Mouse (Mus musculus) liver, adult 2 months (tissue): ENCODE results near the gene Gm20823. TPM values are rescaled to one million over a fixed set of nuclear protein-coding genes. Genes with fewer than 3 reads are reported as not detected.
"Not testable (repeated sequence)": the region's sequence is repeated elsewhere in the genome, so short reads cannot be mapped to it uniquely, and the experiment has no call there.

ENCODE experiments used
- DNase-seq: peaks from one replicate; pipeline ENCODE4 v3.0.0-alpha.2; 2011; ENCODE audit warnings: low read depth, low spot score; ENCODE audit errors: extremely low read depth
- H3K27ac ChIP-seq: fragments of 200-500 bp; replicated peaks from 2 replicates; pipeline ENCODE4 v1.5.1; 2012; ENCODE audit warnings: low read depth, mild to moderate bottlenecking, control low read depth, inconsistent platforms, low read length; ENCODE audit not compliant: insufficient read depth
- H3K27me3 ChIP-seq: fragments of 200-500 bp; 2 replicates; pipeline ENCODE4 v1.6.1; 2012; ENCODE audit warnings: mild to moderate bottlenecking, moderate library complexity, low read length, inconsistent platforms; ENCODE audit not compliant: control insufficient read depth, insufficient read depth
- H3K36me3 ChIP-seq: fragments of 200-500 bp; 2 replicates; pipeline ENCODE4 v1.6.1; 2012; ENCODE audit warnings: low read length, inconsistent platforms; ENCODE audit not compliant: control insufficient read depth, insufficient read depth
- H3K4me1 ChIP-seq: fragments of 200-500 bp; 2 replicates; pipeline ENCODE4 v1.6.1; 2011; ENCODE audit warnings: low read length; ENCODE audit not compliant: control insufficient read depth, insufficient read depth
- H3K4me3 ChIP-seq: fragments of 200-500 bp; 2 replicates; pipeline ENCODE4 v1.5.1; 2011; ENCODE audit warnings: low read depth, mild to moderate bottlenecking, control low read depth, low read length, moderate library complexity; ENCODE audit not compliant: insufficient read depth
- H3K79me2 ChIP-seq: fragments of 200-500 bp; 2 replicates; pipeline ENCODE4 v1.6.1; 2012; ENCODE audit warnings: inconsistent platforms, mild to moderate bottlenecking, low read length, moderate library complexity; ENCODE audit not compliant: control insufficient read depth, insufficient read depth
- H3K9ac ChIP-seq: fragments of 200-500 bp; 2 replicates; pipeline ENCODE4 v1.6.1; 2012; ENCODE audit warnings: low read depth, mild to moderate bottlenecking, control low read depth, inconsistent platforms, low read length
- WGBS: fragments of 180-500 bp; shearing (Covaris S2); methylation state at CpG from one replicate; pipeline ENCODE4 v1.1.7; 2018; 5-methylcytosine and 5-hydroxymethylcytosine counted together
- polyA plus RNA-seq: library from polyadenylated mRNA; depleted of rRNA; stranded (reverse); fragments of >200 nt; gene quantifications from 2 replicates; pipeline ENCODE4 v1.2.3, GENCODE M21; 2012; rRNA removed
- total RNA-seq: library from RNA; depleted of rRNA; stranded (reverse); fragments of >200 nt; gene quantifications from 2 replicates; pipeline ENCODE4 v1.2.3, GENCODE M21; 2014; rRNA removed

Gm20823 gene
- total RNA-seq (not detected in 2 replicates), polyA plus RNA-seq (not detected in 2 replicates)

DNA sequence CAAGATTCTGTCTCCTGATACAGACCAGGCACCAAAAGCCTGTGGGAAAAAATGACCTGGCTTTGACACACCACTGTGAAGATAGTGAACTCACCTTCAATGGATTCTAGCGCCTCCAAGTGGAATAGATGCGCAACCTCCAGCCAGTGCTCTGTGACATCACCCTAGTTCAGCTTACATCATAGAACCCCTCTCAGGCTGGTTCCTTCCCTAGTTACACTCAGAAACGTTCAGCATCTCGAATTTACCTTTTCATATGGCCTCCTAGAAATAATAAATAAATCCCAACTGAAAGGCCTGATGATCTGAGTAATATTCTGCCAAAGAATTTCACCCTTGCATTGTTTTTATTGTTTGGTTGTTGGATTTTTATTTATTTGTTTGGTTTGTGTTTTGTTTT lies at the start of gene Gm20823:
Gm20823 (minus strand) TSS at position 101 of the 400 bp plus-strand sequence.
- DNase-seq, H3K27me3 ChIP-seq, H3K36me3 ChIP-seq, H3K4me1 ChIP-seq, H3K4me3 ChIP-seq, H3K79me2 ChIP-seq, H3K9ac ChIP-seq, H3K27ac ChIP-seq: not testable (repeated sequence)
- no CpG with 5 or more reads among the region's 4 CpGs for WGBS
